Mouse (Mus musculus) embryonic facial prominence, embryonic 10.5 days (tissue): ENCODE results near the gene Nrxn1. TPM values are rescaled to one million over a fixed set of nuclear protein-coding genes. Genes with fewer than 3 reads are reported as not detected.

Experiments used
- DNase-seq: peaks from one replicate; pipeline ENCODE4 v3.0.0-alpha.2; 2017; ENCODE audit warnings: low spot score
- H3K27ac ChIP-seq: fragments of 300-500 bp; sonication (generic); replicated peaks from 2 replicates; pipeline ENCODE4 v1.5.1; 2016; ENCODE audit warnings: mild to moderate bottlenecking
- H3K27me3 ChIP-seq: fragments of 300-500 bp; sonication (generic); replicated peaks from 2 replicates; pipeline ENCODE4 v1.6.1; 2016; ENCODE audit warnings: low read depth, mild to moderate bottlenecking; ENCODE audit not compliant: poor library complexity, severe bottlenecking
- H3K36me3 ChIP-seq: fragments of 300-500 bp; sonication (generic); replicated peaks from 2 replicates; pipeline ENCODE4 v1.6.1; 2016; ENCODE audit warnings: mild to moderate bottlenecking, moderate library complexity
- H3K4me1 ChIP-seq: fragments of 300-500 bp; sonication (generic); 2 replicates; pipeline ENCODE4 v1.6.1; 2016
- H3K4me3 ChIP-seq: fragments of 300-500 bp; sonication (generic); 2 replicates; pipeline ENCODE4 v1.5.1; 2016; ENCODE audit warnings: mild to moderate bottlenecking, moderate library complexity
- H3K9me3 ChIP-seq: fragments of 300-500 bp; sonication (generic); 2 replicates; pipeline ENCODE4 v1.6.1; 2016; ENCODE audit warnings: mild to moderate bottlenecking
- whole genome bisulfite sequencing: fragments of 180-500 bp; shearing (Covaris S2); methylation state at CpG from one replicate; pipeline ENCODE4 v1.1.7; 2016; 5-methylcytosine and 5-hydroxymethylcytosine counted together
- polyA plus RNA-seq: library from polyadenylated mRNA; unstranded; fragments of >200 nt; fragmentation: Nextera tagmentation; extraction: Ambion mirVana; gene quantifications from 2 replicates; pipeline ENCODE4 v1.2.1, GENCODE M21; 2016

The Nrxn1 gene
- polyA plus RNA-seq, 1 experiment from 2014 or later, result 4.1 TPM

GRCm38 (mm10) chr17:90662318-90662717, 430.6 kb downstream of the Nrxn1 start:
- Histone ChIP-seq H3K9me3 (no peaks in the 10 kb centered on the region), H3K4me1 (no peaks in the 10 kb centered on the region), H3K36me3 (no peaks in the 10 kb centered on the region), H3K27me3 (no peaks in the 10 kb centered on the region), H3K4me3 (no peak overlapping the region), H3K27ac (no peak overlapping the region)
- DNase-seq, result no peak
- WGBS, result 80% methylated on average over 2 of the region's 2 CpGs

GRCm38 (mm10) chr17:90654506-90654905, 438.4 kb downstream of the Nrxn1 start:
- DNase-seq, result no peak
- Histone ChIP-seq H3K4me3 (no peak overlapping the region), H3K36me3 (no peaks in the 10 kb centered on the region), H3K27ac (no peak overlapping the region), H3K4me1 (no peaks in the 10 kb centered on the region), H3K9me3 (no peaks in the 10 kb centered on the region), H3K27me3 (no peaks in the 10 kb centered on the region)
- WGBS, result 76% methylated on average over 1 of the region's 1 CpGs

GRCm38 (mm10) chr17:90653347-90653746, 439.5 kb downstream of the Nrxn1 start:
- H3K27ac ChIP-seq, result no peak overlapping the region
- no peaks in the 10 kb centered on the region for H3K36me3 ChIP-seq
- H3K9me3 ChIP-seq, result no peaks in the 10 kb centered on the region
- H3K4me1 ChIP-seq, result no peaks in the 10 kb centered on the region
- no peak for DNase-seq
- H3K27me3 ChIP-seq, result no peaks in the 10 kb centered on the region
- H3K4me3 ChIP-seq, result no peak overlapping the region
- WGBS, result 74% methylated on average over 2 of the region's 2 CpGs

- Histone ChIP-seq H3K36me3 (no peaks in the 10 kb centered on the region), H3K27ac (no peak overlapping the region), H3K4me3 (no peak overlapping the region), H3K27me3 (no peaks in the 10 kb centered on the region), H3K9me3 (no peaks in the 10 kb centered on the region), H3K4me1 (no peaks in the 10 kb centered on the region)
- WGBS, result 77% methylated on average over 1 of the region's 1 CpGs
- DNase-seq, result no peak
These were observed 442.6 kb downstream of the Nrxn1 start for GRCm38 (mm10) chr17:90650279-90650678.

GRCm38 (mm10) chr17:90638970-90639524, 453.8 kb downstream of the Nrxn1 start:
- Histone ChIP-seq H3K27me3 (no peaks in the 10 kb centered on the region), H3K4me1 (no peaks in the 10 kb centered on the region), H3K9me3 (no peaks in the 10 kb centered on the region), H3K4me3 (no peak overlapping the region), H3K27ac (no peak overlapping the region), H3K36me3 (no peaks in the 10 kb centered on the region)
- no peak for DNase-seq
- WGBS, result 85% methylated on average over 2 of the region's 2 CpGs

GRCm38 (mm10) chr17:90638183-90638727, 454.6 kb downstream of the Nrxn1 start:
- H3K4me3 ChIP-seq, result no peak overlapping the region
- no peaks in the 10 kb centered on the region for H3K4me1 ChIP-seq
- no peaks in the 10 kb centered on the region for H3K9me3 ChIP-seq
- H3K27ac ChIP-seq, result no peak overlapping the region
- no peaks in the 10 kb centered on the region for H3K27me3 ChIP-seq
- DNase-seq, result no peak
- WGBS, result 93% methylated on average over 4 of the region's 4 CpGs
- H3K36me3 ChIP-seq, result no peaks in the 10 kb centered on the region

- no peak overlapping the region for H3K27ac ChIP-seq
- DNase-seq, result no peak
- H3K27me3 ChIP-seq, result no peaks in the 10 kb centered on the region
- no peak overlapping the region for H3K4me3 ChIP-seq
- H3K4me1 ChIP-seq, result no peaks in the 10 kb centered on the region
- 59% methylated on average over 2 of the region's 2 CpGs for WGBS
- H3K36me3 ChIP-seq, result no peaks in the 10 kb centered on the region
- no peaks in the 10 kb centered on the region for H3K9me3 ChIP-seq
These were observed 461.5 kb downstream of the Nrxn1 start for GRCm38 (mm10) chr17:90631371-90631770.

GRCm38 (mm10) chr17:90629851-90630250, 463.0 kb downstream of the Nrxn1 start:
- H3K4me1 ChIP-seq, result no peaks in the 10 kb centered on the region
- no peaks in the 10 kb centered on the region for H3K36me3 ChIP-seq
- 84% methylated on average over 13 of the region's 13 CpGs for WGBS
- no peak overlapping the region for H3K4me3 ChIP-seq
- no peak overlapping the region for H3K27ac ChIP-seq
- DNase-seq, result no peak
- H3K27me3 ChIP-seq, result no peaks in the 10 kb centered on the region
- H3K9me3 ChIP-seq, result no peaks in the 10 kb centered on the region

GRCm38 (mm10) chr17:90628469-90628868, 464.4 kb downstream of the Nrxn1 start:
- H3K4me3 ChIP-seq, result no peak overlapping the region
- H3K27me3 ChIP-seq, result no peaks in the 10 kb centered on the region
- H3K27ac ChIP-seq, result no peak overlapping the region
- H3K4me1 ChIP-seq, result no peaks in the 10 kb centered on the region
- H3K9me3 ChIP-seq, result no peaks in the 10 kb centered on the region
- 58% methylated on average over 2 of the region's 2 CpGs for WGBS
- H3K36me3 ChIP-seq, result no peaks in the 10 kb centered on the region
- no peak for DNase-seq

- WGBS, result 62% methylated on average over 3 of the region's 3 CpGs
- no peak for DNase-seq
- Histone ChIP-seq H3K4me3 (no peak overlapping the region), H3K36me3 (no peaks in the 10 kb centered on the region), H3K27me3 (no peaks in the 10 kb centered on the region), H3K9me3 (no peaks in the 10 kb centered on the region), H3K27ac (no peak overlapping the region), H3K4me1 (no peaks in the 10 kb centered on the region)
These were observed 464.9 kb downstream of the Nrxn1 start for GRCm38 (mm10) chr17:90628004-90628403.

- no peak overlapping the region for H3K4me3 ChIP-seq
- no peak overlapping the region for H3K27ac ChIP-seq
- 79% methylated on average over 3 of the region's 3 CpGs for WGBS
- no peaks in the 10 kb centered on the region for H3K36me3 ChIP-seq
- no peaks in the 10 kb centered on the region for H3K4me1 ChIP-seq
- H3K9me3 ChIP-seq, result no peaks in the 10 kb centered on the region
- no peaks in the 10 kb centered on the region for H3K27me3 ChIP-seq
- no peak for DNase-seq
These were observed 465.5 kb downstream of the Nrxn1 start for GRCm38 (mm10) chr17:90627395-90627794.

- Histone ChIP-seq H3K27ac (no peak overlapping the region), H3K27me3 (no peaks in the 10 kb centered on the region), H3K4me3 (no peak overlapping the region), H3K9me3 (no peaks in the 10 kb centered on the region), H3K36me3 (no peaks in the 10 kb centered on the region), H3K4me1 (no peaks in the 10 kb centered on the region)
- DNase-seq, result no peak
- 33% methylated on average over 1 of the region's 1 CpGs for WGBS
These were observed 468.1 kb downstream of the Nrxn1 start for GRCm38 (mm10) chr17:90624591-90625266.

GRCm38 (mm10) chr17:90621828-90622227, 471.0 kb downstream of the Nrxn1 start:
- H3K27ac ChIP-seq, result no peak overlapping the region
- no peaks in the 10 kb centered on the region for H3K4me1 ChIP-seq
- no peaks in the 10 kb centered on the region for H3K9me3 ChIP-seq
- H3K27me3 ChIP-seq, result no peaks in the 10 kb centered on the region
- no peak overlapping the region for H3K4me3 ChIP-seq
- 87% methylated on average over 4 of the region's 4 CpGs for WGBS
- DNase-seq, result no peak
- H3K36me3 ChIP-seq, result no peaks in the 10 kb centered on the region
